Mouse (Mus musculus) limb, embryonic 10.5 days (tissue): ENCODE data around the gene Itga6. TPM values are rescaled to one million over a fixed set of nuclear protein-coding genes. Genes with fewer than 3 reads are reported as not detected.
"Not testable (repeated sequence)": the region's sequence is repeated elsewhere in the genome, so short reads cannot be mapped to it uniquely, and the experiment has no call there.

ENCODE experiments used
- DNase-seq: peaks from one replicate; pipeline ENCODE4 v3.0.0-alpha.2; 2017; ENCODE audit warnings: low spot score
- H3K27ac ChIP-seq: fragments of 300-500 bp; sonication (generic); 2 replicates; pipeline ENCODE4 v1.5.1; 2016; ENCODE audit warnings: mild to moderate bottlenecking
- H3K27me3 ChIP-seq: fragments of 300-500 bp; sonication (generic); 2 replicates; pipeline ENCODE4 v1.6.1; 2016; ENCODE audit warnings: low read depth, mild to moderate bottlenecking; ENCODE audit not compliant: poor library complexity, severe bottlenecking
- H3K36me3 ChIP-seq: fragments of 300-500 bp; sonication (generic); 2 replicates; pipeline ENCODE4 v1.6.1; 2016; ENCODE audit warnings: mild to moderate bottlenecking, moderate library complexity
- H3K4me1 ChIP-seq: fragments of 300-500 bp; sonication (generic); 2 replicates; pipeline ENCODE4 v1.6.1; 2016
- H3K4me3 ChIP-seq: fragments of 300-500 bp; sonication (generic); 2 replicates; pipeline ENCODE4 v1.5.1; 2016; ENCODE audit warnings: mild to moderate bottlenecking, moderate library complexity
- H3K9me3 ChIP-seq: fragments of 300-500 bp; sonication (generic); replicated peaks from 2 replicates; pipeline ENCODE4 v1.6.1; 2016; ENCODE audit warnings: mild to moderate bottlenecking
- WGBS: fragments of 180-500 bp; shearing (Covaris S2); methylation state at CpG from one replicate; pipeline ENCODE4 v1.1.7; 2016; 5-methylcytosine and 5-hydroxymethylcytosine counted together
- polyA plus RNA-seq: library from polyadenylated mRNA; unstranded; fragments of >200 nt; fragmentation: Nextera tagmentation; extraction: Ambion mirVana; gene quantifications from 2 replicates; pipeline ENCODE4 v1.2.1, GENCODE M21; 2016

Itga6 gene
- 19.1 and 22.3 TPM in 2 replicates for polyA plus RNA-seq

DNA sequence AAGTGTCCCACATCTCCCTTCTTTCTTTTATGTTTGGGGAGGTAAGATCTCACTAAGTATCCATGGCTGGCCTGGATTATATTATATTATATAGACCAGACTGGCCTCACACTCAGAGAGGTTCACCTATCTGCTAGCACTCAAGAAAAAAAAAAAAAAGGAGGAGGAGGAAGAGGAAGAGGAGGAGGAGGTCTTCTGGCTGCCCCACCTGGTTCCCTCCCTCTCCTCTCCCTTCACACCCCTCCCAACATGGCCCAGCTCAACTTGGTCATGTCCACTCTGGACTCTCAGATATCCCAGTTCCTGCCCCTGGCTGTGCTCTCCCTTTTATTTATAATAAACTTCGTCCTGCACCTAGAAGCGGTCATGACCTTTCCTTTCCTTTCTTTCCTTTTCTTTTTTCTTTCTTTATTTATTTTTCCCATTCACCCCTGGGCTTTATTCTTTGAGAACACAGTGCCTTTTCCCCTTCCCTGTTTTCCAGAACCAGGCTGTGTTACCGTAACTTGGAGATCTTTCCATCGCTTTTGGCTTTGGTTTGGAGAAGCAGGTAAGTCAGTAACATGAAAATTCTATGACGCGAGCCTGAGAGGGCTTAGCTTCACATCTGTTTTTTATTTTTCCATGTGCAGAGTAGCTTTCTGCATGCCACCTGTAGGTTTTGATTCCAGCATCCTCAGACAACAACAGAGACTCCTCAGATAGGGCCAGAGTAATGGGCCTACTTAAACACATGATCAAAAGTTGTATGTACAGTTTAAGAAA is at the start of gene Itga6:
Gene Itga6, plus strand, starts transcription at position 7 of the 765 bp plus-strand sequence.
- Histone ChIP-seq H3K27ac (peak within 1 kb of the TSS; percentile 69), H3K4me3 (no peak within 1 kb of the TSS), H3K4me1 (peaks cover 50% of the 10 kb centered on the region), H3K36me3 (no peaks in the 10 kb centered on the region), H3K9me3 (no peaks in the 10 kb centered on the region), H3K27me3 (no peaks in the 10 kb centered on the region)
- 45% methylated on average over 6 of the region's 6 CpGs for WGBS
- no peak for DNase-seq

DNA sequence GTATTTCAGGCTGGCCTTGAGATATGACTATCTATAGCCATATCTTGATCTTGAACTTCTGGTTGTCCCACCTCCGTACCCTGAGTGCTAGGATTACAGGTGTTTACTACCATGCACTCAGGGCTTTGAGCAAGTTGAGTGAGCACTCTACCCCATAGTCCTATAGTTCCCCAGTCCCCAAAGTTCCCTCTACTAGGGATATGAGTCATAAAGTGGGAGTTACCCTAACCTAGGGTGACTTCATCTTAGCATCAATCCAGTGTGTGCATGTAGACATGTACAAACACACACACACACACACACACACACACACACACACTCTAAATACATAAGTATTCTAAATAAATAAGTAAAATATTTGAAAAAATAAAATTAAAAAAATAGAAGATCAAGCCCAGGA is 48.6 kb upstream of the Itga6 start:
- DNase-seq: no peak
- 100% methylated on average over 1 of the region's 1 CpGs for WGBS
- Histone ChIP-seq H3K4me3 (no peak overlapping the region), H3K9me3 (no peaks in the 10 kb centered on the region), H3K27ac (no peak overlapping the region), H3K36me3 (no peaks in the 10 kb centered on the region), H3K27me3 (no peaks in the 10 kb centered on the region), H3K4me1 (peaks cover 20% of the 10 kb centered on the region)

DNA sequence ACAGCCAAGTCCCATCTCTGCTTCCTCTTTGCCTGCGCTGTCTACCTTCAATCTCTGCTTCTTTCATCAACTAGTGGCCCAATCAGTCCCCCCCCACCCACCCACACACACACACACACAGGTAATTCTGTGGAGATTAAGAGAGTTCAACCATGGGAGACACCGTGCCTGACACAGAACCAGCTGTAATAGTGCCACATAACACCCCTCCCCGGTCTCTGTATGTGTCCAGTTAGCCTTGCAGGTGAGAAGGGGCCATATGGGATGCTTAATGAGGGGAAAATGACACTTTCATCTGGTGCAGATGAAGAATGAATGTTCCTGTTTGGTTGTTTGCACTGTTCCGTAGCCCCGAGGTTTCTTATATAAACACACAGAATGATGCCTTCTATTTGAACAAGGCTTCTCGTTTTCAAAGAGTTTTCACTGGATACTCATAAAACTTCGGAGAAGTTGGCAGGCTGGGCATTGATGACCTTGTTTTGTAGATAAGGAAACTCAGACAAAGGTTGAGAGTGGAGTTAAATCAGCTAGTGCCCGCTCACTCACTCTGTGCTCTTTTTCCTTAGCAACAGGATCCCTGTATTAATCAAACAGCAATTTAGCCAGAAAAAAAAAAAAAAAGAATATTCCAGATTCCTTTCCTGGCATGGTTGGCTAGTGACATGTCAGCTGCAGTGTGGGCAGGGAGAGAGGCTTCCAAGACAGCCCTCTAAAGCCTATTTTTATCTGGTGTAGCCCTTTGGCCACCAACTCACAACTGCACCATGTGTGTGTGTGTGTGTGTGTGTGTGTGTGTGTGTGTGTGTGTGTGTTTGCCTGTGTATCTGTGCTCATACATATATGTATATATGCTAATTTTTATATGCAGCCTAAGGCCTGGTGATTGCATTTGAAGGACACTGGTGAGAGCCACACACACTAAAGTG is 47.7 kb upstream of the Itga6 start:
- no peak for DNase-seq
- Histone ChIP-seq H3K4me3 (no peak overlapping the region), H3K27ac (no peak overlapping the region), H3K4me1 (peaks cover 20% of the 10 kb centered on the region), H3K9me3 (no peaks in the 10 kb centered on the region), H3K36me3 (no peaks in the 10 kb centered on the region), H3K27me3 (no peaks in the 10 kb centered on the region)
- 58% methylated on average over 8 of the region's 8 CpGs for WGBS

DNA sequence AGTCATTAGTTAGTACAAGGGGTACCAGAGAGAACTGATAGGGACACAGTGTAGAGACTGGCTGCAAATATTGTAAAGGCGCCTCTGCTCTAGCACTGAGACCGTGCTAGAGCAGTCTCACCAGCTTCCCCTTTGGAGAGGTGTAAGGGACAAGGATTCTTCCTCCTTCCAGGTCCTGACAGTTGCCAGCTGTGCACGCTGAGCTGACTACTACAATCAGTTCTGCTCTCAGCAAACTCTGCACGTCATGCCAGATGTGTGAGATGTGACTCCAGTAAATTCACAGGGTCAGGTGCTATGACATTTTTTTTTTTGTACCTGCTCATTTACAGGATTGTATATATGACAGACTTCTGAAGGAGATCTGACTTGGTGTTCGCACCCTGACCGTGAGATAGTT is 47.0 kb upstream of the Itga6 start:
- 81% methylated on average over 6 of the region's 6 CpGs for WGBS
- DNase-seq: no peak
- Histone ChIP-seq H3K4me1 (peaks cover 20% of the 10 kb centered on the region), H3K36me3 (no peaks in the 10 kb centered on the region), H3K9me3 (no peaks in the 10 kb centered on the region), H3K4me3 (no peak overlapping the region), H3K27ac (no peak overlapping the region), H3K27me3 (no peaks in the 10 kb centered on the region)

DNA sequence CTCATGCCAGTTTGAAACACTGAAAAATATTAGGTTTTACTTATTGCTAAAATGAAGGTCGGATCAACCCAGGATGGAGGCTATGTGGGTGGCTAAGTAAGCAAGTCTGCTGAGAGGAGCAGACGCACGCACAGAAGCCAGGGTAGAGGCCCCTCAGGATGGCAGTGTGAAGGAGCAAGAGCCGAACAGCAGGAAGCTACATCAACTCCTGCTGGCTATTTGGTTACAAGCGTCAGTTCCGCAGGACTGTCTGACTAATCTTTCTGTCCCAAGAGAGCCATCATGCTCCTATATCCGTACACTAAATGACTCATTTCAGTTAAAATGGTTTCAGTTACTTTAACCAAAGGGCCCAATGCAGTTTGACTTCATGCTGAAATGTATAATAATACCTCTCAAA is 46.5 kb upstream of the Itga6 start:
- no peaks in the 10 kb centered on the region for H3K36me3 ChIP-seq
- 66% methylated on average over 7 of the region's 7 CpGs for WGBS
- H3K27me3 ChIP-seq: no peaks in the 10 kb centered on the region
- H3K27ac ChIP-seq: no peak overlapping the region
- peaks cover 20% of the 10 kb centered on the region for H3K4me1 ChIP-seq
- no peaks in the 10 kb centered on the region for H3K9me3 ChIP-seq
- no peak for DNase-seq
- no peak overlapping the region for H3K4me3 ChIP-seq

DNA sequence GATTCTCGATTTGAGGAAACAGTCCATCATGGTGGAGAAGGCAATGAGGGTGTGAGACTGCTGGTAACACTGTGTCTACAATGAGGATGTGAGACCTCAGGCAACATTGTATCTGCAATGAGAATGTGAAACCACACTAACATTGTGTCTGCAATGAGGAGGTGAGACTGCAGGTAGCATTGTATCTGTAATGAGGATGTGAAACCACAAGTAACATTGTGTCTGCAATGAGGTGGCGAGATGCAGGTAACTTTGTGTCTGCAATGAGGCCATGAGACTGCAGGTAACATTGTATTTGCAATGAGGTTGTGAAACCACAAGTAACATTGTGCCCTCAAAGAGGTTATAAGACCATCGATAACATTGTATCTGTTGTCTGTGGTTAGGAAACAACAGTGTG is 44.1 kb upstream of the Itga6 start:
- WGBS: 89% methylated on average over 3 of the region's 3 CpGs
- no peaks in the 10 kb centered on the region for H3K27me3 ChIP-seq
- H3K4me1 ChIP-seq: peaks cover 25% of the 10 kb centered on the region
- no peaks in the 10 kb centered on the region for H3K36me3 ChIP-seq
- H3K27ac ChIP-seq: no peak overlapping the region
- H3K4me3 ChIP-seq: no peak overlapping the region
- DNase-seq: no peak
- H3K9me3 ChIP-seq: no peaks in the 10 kb centered on the region

DNA sequence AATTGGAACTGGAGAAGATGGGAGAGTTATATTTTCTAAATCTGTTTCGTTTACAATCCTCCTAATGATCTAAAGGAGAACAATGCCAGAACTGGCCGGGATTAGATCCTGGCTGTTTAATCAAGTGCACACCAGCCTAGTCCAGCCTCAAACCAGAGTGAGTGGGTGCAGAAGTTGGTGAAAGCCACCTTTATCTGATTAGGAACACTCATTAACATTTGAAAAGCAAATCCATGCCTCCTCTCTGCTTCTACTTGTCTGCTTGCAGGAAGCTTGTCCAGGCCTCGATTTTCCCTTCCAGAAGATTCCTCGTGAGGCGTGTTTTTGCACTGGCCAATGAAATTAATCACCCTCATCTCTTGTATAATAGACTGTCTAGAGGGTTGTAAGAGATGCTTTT is 41.1 kb upstream of the Itga6 start:
- Histone ChIP-seq H3K9me3 (no peaks in the 10 kb centered on the region), H3K4me1 (0 out of 2 replicates have a peak, but pooled peaks cover 5% of the 10 kb centered on the region), H3K36me3 (no peaks in the 10 kb centered on the region), H3K4me3 (no peak overlapping the region), H3K27ac (0 out of 2 replicates have a peak overlapping the region, but pooled peaks have one; percentile 39), H3K27me3 (no peaks in the 10 kb centered on the region)
- 74% methylated on average over 5 of the region's 5 CpGs for WGBS
- no peak for DNase-seq

DNA sequence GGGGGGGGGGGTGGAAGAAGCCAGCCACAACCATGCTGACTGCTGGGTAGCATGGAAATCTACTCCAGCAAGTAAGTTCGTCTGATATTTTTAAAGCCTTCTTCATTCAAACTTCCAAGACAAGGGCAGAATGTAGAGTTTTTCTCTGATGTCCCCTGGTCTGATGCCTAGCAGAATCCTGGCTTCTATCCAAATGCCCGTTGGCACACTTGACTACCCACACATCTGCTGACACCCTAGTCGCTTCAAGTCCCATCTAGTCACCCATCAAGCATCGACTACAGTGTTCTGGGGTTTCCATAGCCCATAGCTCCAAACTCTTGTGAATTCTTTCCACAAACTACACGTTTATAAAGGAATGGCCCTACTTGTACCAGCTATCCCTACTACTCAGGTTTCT is 36.5 kb upstream of the Itga6 start:
- Histone ChIP-seq H3K4me1 (0 out of 2 replicates have a peak, but pooled peaks cover 5% of the 10 kb centered on the region), H3K36me3 (no peaks in the 10 kb centered on the region), H3K27me3 (no peaks in the 10 kb centered on the region), H3K4me3 (no peak overlapping the region), H3K27ac (no peak overlapping the region), H3K9me3 (no peaks in the 10 kb centered on the region)
- DNase-seq: no peak
- WGBS: 88% methylated on average over 5 of the region's 5 CpGs

DNA sequence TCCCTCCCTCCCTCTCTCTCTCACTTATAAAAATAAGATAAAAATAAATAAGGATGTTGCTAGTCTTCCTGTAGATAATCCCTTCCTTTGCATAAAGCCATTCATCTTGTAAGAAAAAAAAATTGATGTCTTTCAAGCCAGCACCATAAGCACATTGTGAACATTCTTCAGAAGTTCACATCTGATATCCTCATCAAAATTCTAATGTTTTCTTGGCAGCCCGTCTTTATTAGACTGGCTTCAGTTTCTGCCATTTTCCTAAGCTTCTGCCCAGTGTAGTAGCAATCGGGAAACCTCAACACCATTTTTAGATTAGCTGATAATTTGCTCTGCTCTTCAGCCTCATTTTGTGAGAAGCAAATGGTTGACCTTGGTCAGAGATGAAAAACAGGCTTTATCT is 33.8 kb upstream of the Itga6 start:
- 86% methylated on average over 2 of the region's 2 CpGs for WGBS
- H3K27ac ChIP-seq: no peak overlapping the region
- H3K4me1 ChIP-seq: no peaks in the 10 kb centered on the region
- no peaks in the 10 kb centered on the region for H3K27me3 ChIP-seq
- no peaks in the 10 kb centered on the region for H3K36me3 ChIP-seq
- no peak overlapping the region for H3K4me3 ChIP-seq
- no peak for DNase-seq
- no peaks in the 10 kb centered on the region for H3K9me3 ChIP-seq

DNA sequence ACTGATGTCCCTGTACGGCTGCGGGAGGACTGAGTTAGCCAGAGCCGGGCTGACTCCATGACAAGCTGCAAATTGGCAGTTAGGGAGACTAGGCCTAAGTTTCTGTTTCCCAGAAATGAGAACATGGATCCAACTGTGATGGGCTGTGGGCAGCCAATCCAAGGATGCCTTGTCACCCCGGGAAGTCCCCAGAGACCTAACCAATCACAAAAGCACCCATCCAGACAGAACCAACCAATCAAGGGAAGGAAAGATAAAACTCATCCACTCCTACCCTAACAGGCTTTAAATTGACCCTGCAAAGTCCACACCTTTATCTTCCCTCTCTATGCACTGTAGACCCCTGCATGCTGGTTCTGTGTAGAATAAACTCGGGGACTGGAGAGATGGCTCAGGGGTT is 31.0 kb upstream of the Itga6 start:
- Histone ChIP-seq H3K27ac (no peak overlapping the region), H3K27me3 (no peaks in the 10 kb centered on the region), H3K9me3 (no peaks in the 10 kb centered on the region), H3K4me3 (no peak overlapping the region), H3K36me3 (no peaks in the 10 kb centered on the region), H3K4me1 (peaks cover 7% of the 10 kb centered on the region)
- no peak for DNase-seq
- whole genome bisulfite sequencing: 93% methylated on average over 5 of the region's 5 CpGs

DNA sequence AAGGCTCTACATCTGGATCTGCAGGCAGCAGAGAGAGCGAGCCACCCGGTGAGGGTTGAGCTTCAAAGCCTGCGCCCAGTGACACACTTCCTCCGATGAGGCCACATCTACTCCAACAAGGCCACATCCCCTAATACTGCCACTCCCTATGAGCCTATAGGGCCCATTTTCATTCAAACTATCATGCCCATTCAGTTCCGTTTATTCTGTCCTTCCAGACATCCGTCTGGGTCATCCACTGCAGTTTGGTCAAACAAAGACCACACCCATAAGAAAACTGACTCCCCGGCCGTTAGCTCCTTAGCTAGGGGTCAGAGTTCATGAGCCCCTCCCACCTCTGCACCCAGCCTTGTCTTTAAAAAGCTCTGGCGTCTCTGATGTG is 26.4 kb upstream of the Itga6 start:
- no peaks in the 10 kb centered on the region for H3K27me3 ChIP-seq
- H3K9me3 ChIP-seq: no peaks in the 10 kb centered on the region
- H3K36me3 ChIP-seq: no peaks in the 10 kb centered on the region
- no peak overlapping the region for H3K4me3 ChIP-seq
- H3K4me1 ChIP-seq: peaks cover 12% of the 10 kb centered on the region
- no peak for DNase-seq
- 39% methylated on average over 9 of the region's 9 CpGs for WGBS
- H3K27ac ChIP-seq: no peak overlapping the region

DNA sequence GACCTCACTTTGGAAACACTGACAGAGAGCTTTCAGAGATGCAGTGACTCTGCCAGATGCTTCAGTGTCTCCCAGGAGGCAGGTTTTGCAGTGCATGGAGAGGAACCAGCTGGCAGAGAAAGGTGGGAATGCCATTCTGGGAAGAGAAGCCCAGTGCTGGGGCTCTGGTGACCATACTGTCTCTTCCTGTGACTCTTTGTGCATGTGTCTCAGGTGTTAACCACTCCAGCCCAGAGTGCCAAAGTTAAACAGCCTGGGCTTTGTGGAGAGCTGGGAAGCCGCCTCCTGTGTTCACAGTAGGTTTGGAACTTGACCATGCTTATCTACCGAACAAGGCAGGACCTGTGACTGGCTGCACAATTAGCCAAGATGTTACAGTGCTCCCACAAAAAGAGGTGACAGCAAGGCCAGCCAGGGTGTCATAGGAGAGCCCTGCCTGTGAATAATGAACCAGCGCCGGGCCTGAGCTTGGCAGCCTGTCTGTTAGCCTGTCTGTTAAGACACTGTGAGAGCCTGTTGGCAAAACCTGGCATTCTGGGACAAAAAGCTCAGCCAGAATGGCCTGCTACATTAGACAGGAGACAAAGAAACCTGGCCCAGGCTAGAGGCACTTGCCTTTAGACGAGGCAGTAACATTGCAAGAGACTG is 25.9 kb upstream of the Itga6 start:
- H3K4me3 ChIP-seq: no peak overlapping the region
- H3K4me1 ChIP-seq: peaks cover 12% of the 10 kb centered on the region
- H3K36me3 ChIP-seq: no peaks in the 10 kb centered on the region
- no peak overlapping the region for H3K27ac ChIP-seq
- 78% methylated on average over 5 of the region's 5 CpGs for WGBS
- H3K27me3 ChIP-seq: no peaks in the 10 kb centered on the region
- no peak for DNase-seq
- H3K9me3 ChIP-seq: no peaks in the 10 kb centered on the region

DNA sequence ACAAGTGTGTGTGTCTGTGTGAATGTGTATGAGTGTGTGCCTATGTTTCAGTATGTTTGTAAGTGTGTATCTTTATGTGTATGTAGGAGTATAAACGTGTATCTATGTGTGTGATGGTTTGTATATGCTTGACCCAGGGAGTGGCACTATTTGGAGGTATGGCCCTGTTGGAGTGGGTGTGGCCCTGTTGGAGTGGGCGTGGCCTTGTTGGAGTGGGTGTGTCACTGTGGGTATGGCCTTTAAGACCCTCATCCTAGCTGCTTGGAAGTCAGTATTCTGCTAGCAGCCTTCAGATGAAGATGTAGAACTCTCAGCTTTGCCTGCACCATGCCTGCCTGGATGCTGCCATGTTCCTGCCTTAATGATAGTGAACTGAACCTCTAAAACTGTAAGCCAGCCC is 24.9 kb upstream of the Itga6 start:
- WGBS: 63% methylated on average over 2 of the region's 2 CpGs
- H3K36me3 ChIP-seq, DNase-seq: not testable (repeated sequence)

More for the DNA sequence above, 24.9 kb upstream of the Itga6 start:
- H3K9me3 ChIP-seq, H3K4me3 ChIP-seq, H3K27me3 ChIP-seq, H3K27ac ChIP-seq: not testable (repeated sequence)
- peaks cover 12% of the 10 kb centered on the region for H3K4me1 ChIP-seq
